Comparison of ENCODE assay signal across 8 mouse cellular contexts in the genomic region with DNA sequence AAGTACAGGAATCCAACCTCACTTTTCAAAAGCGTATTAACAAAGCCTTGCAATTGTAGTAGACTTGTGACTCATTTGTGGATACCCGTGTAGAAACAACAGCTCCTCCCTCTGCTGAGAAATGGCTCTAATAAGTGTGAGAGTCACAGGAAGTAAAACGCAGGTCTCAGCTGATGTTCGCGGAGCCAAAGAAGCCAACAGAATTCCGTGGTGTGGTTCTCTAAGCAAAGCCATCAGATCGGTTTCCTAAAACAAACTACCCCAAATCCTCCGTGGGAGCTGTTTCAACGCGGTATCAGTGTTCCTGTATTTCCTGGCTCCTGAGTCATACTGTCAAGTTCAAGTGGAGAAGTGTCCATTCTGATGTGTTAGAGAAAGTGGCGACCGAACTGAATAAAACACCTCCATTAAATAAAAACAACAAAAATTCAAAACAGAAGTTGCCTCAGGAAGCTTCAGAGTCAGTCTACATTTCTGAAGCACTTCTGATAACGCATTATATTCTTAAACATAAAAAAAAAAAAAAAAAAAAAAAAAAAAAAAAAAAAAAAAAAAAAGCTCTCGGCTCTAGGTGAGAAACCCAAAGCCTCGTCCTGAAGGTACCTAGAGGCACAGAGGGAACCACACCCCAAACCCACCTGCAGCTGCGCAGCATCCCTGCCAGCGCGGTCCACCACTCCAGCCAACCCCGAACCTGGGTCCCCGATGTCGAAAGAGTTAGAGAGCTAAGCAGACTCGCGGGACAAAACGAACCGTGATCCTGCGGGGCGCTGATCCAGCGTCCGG. TPM values are rescaled to one million over a fixed set of nuclear protein-coding genes. Genes with fewer than 3 reads are reported as not detected.
DNase-seq lines count a peak whose midpoint lies in the region; ATAC-seq and TF ChIP-seq lines count a peak whose summit lies in the region.

No protein-coding gene starts in this region.

- no peaks in the 10 kb centered on the region for H3K27me3 ChIP-seq in ES-Bruce4 (ENCODE audit: control insufficient read depth, insufficient read depth, low read length, poor library complexity, severe bottlenecking)
- peaks cover 37% of the 10 kb centered on the region for H3K27me3 ChIP-seq in embryonic facial prominence, embryonic 10.5 days (replicated peaks; ENCODE audit: low read depth, poor library complexity, severe bottlenecking)
- H3K27me3 ChIP-seq in hindbrain, embryonic 12.5 days, result peaks cover 10% of the 10 kb centered on the region
- H3K27me3 ChIP-seq in stomach, embryonic 16.5 days (ENCODE audit: control insufficient read depth, insufficient read depth, low read length), result no peaks in the 10 kb centered on the region

- no peak overlapping the region for H3K27ac ChIP-seq in ES-Bruce4 (ENCODE audit: insufficient read depth, low read length)
- H3K27ac ChIP-seq in embryonic facial prominence, embryonic 10.5 days (replicated peaks), result peak overlapping the region; percentile 81
- no peak overlapping the region for H3K27ac ChIP-seq in hindbrain, embryonic 12.5 days
- peak overlapping the region; percentile 54 for H3K27ac ChIP-seq in stomach, embryonic 16.5 days (ENCODE audit: low read length)

- H3K9me3 ChIP-seq in ES-Bruce4 (replicated peaks; ENCODE audit: control insufficient read depth, insufficient read depth, low read length, poor library complexity, severe bottlenecking), result no peaks in the 10 kb centered on the region
- no peaks in the 10 kb centered on the region for H3K9me3 ChIP-seq in embryonic facial prominence, embryonic 10.5 days
- no peaks in the 10 kb centered on the region for H3K9me3 ChIP-seq in hindbrain, embryonic 12.5 days (replicated peaks)
- H3K9me3 ChIP-seq in stomach, embryonic 16.5 days (replicated peaks; ENCODE audit: control insufficient read depth, low read length), result no peaks in the 10 kb centered on the region

- H3K9ac ChIP-seq in ES-Bruce4 (ENCODE audit: low read depth, poor library complexity, severe bottlenecking), result 0 out of 2 replicates have a peak overlapping the region, but pooled peaks have one; percentile 12
- H3K9ac ChIP-seq in hindbrain, embryonic 12.5 days, result peak overlapping the region; percentile 64
- H3K9ac ChIP-seq in stomach, embryonic 16.5 days (ENCODE audit: low read length), result peak overlapping the region; percentile 72

- H3K4me2 ChIP-seq in hindbrain, embryonic 12.5 days (replicated peaks), result peak overlapping the region; percentile 85
- peak overlapping the region; percentile 77 for H3K4me2 ChIP-seq in stomach, embryonic 16.5 days (ENCODE audit: low read depth, low read length)

- H3K4me1 ChIP-seq in ES-Bruce4 (ENCODE audit: control insufficient read depth, insufficient read depth, low read length), result no peaks in the 10 kb centered on the region
- H3K4me1 ChIP-seq in embryonic facial prominence, embryonic 10.5 days, result 0 out of 2 replicates have a peak, but pooled peaks cover 6% of the 10 kb centered on the region
- H3K4me1 ChIP-seq in hindbrain, embryonic 12.5 days, result peaks cover 3% of the 10 kb centered on the region; the same call in 1 of the 2 replicates
- H3K4me1 ChIP-seq in stomach, embryonic 16.5 days (ENCODE audit: control insufficient read depth, insufficient read depth, low read length), result 0 out of 2 replicates have a peak, but pooled peaks cover 5% of the 10 kb centered on the region

- WGBS in embryonic facial prominence, embryonic 10.5 days, result 6% methylated on average over 29 of the region's 29 CpGs
- 7% methylated on average over 29 of the region's 29 CpGs for WGBS in hindbrain, embryonic 12.5 days
- 6% methylated on average over 29 of the region's 29 CpGs for WGBS in stomach, embryonic 16.5 days

- no peak for TF ChIP-seq CTCF in ES-Bruce4 (IDR thresholded peaks at IDR 0.05; ENCODE audit: low read depth, low read length)

- no peak for TF ChIP-seq EP300 in ES-Bruce4 (IDR thresholded peaks at IDR 0.05; ENCODE audit: insufficient read depth, low read depth, low read length)

- DNase-seq in kidney, adult 18-20 months, result peak; percentile 7
- no peak for DNase-seq in kidney, adult 11 months
- peak; percentile 21 for DNase-seq in embryonic facial prominence, embryonic 10.5 days (ENCODE audit: low spot score)
- DNase-seq in lung, postnatal 25 days (ENCODE audit: low spot score), result peak; percentile 24
- DNase-seq in urinary bladder, adult 2 months (ENCODE audit: low spot score), result no peak

- TF ChIP-seq POLR2A in ES-Bruce4 (IDR thresholded peaks at IDR 0.05; ENCODE audit: insufficient read depth, low read length), result no peak

- H3K4me3 ChIP-seq in ES-Bruce4 (ENCODE audit: low read depth, low read length), result peak overlapping the region; percentile 72
- peak overlapping the region; percentile 78 for H3K4me3 ChIP-seq in embryonic facial prominence, embryonic 10.5 days
- H3K4me3 ChIP-seq in hindbrain, embryonic 12.5 days, result peak overlapping the region; percentile 67
- peak overlapping the region; percentile 70 for H3K4me3 ChIP-seq in stomach, embryonic 16.5 days (replicated peaks; ENCODE audit: low read length)

- ATAC-seq in hindbrain, embryonic 12.5 days (ENCODE audit: low FRiP score), result no peak; the same call in 1 of the 2 replicates
- 0 out of 2 replicates have a peak, but pooled peaks have one; percentile 34 for ATAC-seq in stomach, embryonic 16.5 days (ENCODE audit: insufficient read depth, low FRiP score)

- H3K36me3 ChIP-seq in ES-Bruce4 (ENCODE audit: control insufficient read depth, insufficient read depth, low read length, poor library complexity, severe bottlenecking), result no peaks in the 10 kb centered on the region
- no peaks in the 10 kb centered on the region for H3K36me3 ChIP-seq in embryonic facial prominence, embryonic 10.5 days (replicated peaks)
- H3K36me3 ChIP-seq in hindbrain, embryonic 12.5 days, result no peaks in the 10 kb centered on the region
- H3K36me3 ChIP-seq in stomach, embryonic 16.5 days (ENCODE audit: control insufficient read depth, insufficient read depth, low read length), result no peaks in the 10 kb centered on the region

RNA-seq across cellular contexts. Expression of gene Stx11, which starts 0.5 kb away (rescaled TPM):
- 2.1 and 5.0 TPM in 2 replicates for polyA plus RNA-seq in ES-Bruce4 (2011; ENCODE audit: insufficient read depth, insufficient read length, low read depth, missing spikeins)
- 1.0 and 1.4 TPM in 2 replicates for polyA plus RNA-seq in embryonic facial prominence, embryonic 10.5 days (2016; fragmentation: Nextera tagmentation; extraction: Ambion mirVana)
- 2.2 and 3.0 TPM in 2 replicates for polyA plus RNA-seq in hindbrain, embryonic 12.5 days (2016; fragmentation: Nextera tagmentation; extraction: Ambion mirVana)
- polyA plus RNA-seq in stomach, embryonic 16.5 days (2015; fragmentation: Nextera tagmentation; extraction: Ambion mirVana), result 7.0 and 9.3 TPM in 2 replicates
- 10.3 and 12.3 TPM in 2 replicates for polyA plus RNA-seq in urinary bladder, adult 2 months (2012; rRNA removed)

RNA-seq across cellular contexts. Expression of gene Sf3b5, which starts 41.6 kb away (rescaled TPM):
- 20.1 and 22.4 TPM in 2 replicates for polyA plus RNA-seq in ES-Bruce4 (2011; ENCODE audit: insufficient read depth, insufficient read length, low read depth, missing spikeins)
- 44.8 and 47.2 TPM in 2 replicates for polyA plus RNA-seq in embryonic facial prominence, embryonic 10.5 days (2016; fragmentation: Nextera tagmentation; extraction: Ambion mirVana)
- polyA plus RNA-seq in hindbrain, embryonic 12.5 days (2016; fragmentation: Nextera tagmentation; extraction: Ambion mirVana), result 26.8 and 30.6 TPM in 2 replicates
- polyA plus RNA-seq in stomach, embryonic 16.5 days (2015; fragmentation: Nextera tagmentation; extraction: Ambion mirVana), result 31.3 and 33.4 TPM in 2 replicates
- polyA plus RNA-seq in urinary bladder, adult 2 months (2012; rRNA removed), result 17.6 and 21.8 TPM in 2 replicates

Comparison
In these comparisons a context has a peak if more than half of its experiments do, and no peak if none do; other contexts are left out.
1. DNase-seq: peak in kidney, adult 18-20 months (single experiment), embryonic facial prominence, embryonic 10.5 days (single experiment) and lung, postnatal 25 days (single experiment); none in kidney, adult 11 months (single experiment) and urinary bladder, adult 2 months (single experiment).
2. H3K27ac ChIP-seq: peak in embryonic facial prominence, embryonic 10.5 days (single experiment) and stomach, embryonic 16.5 days (single experiment); none in ES-Bruce4 (single experiment) and hindbrain, embryonic 12.5 days (single experiment).
3. H3K9ac ChIP-seq: peak in every context shown above with its lines; median percentile 72 in stomach, embryonic 16.5 days; 64 in hindbrain, embryonic 12.5 days; 12 in ES-Bruce4.
4. Peak in every context shown above with its lines, with median percentiles within 50 percentile points of each other: H3K4me3 ChIP-seq.